Mouse (Mus musculus) neural tube, postnatal 0 days (tissue): ENCODE measurements around the gene Il5. TPM values are rescaled to one million over a fixed set of nuclear protein-coding genes. Genes with fewer than 3 reads are reported as not detected.

Experiments
- microRNA-seq: library from miRNA; unstranded; fragments of <30 nt; microRNA quantifications from one replicate; pipeline ENCODE4, GENCODE M21; 2016
- polyA plus RNA-seq: library from polyadenylated mRNA; unstranded; fragments of >200 nt; fragmentation: Nextera tagmentation; extraction: Ambion mirVana; gene quantifications from 2 replicates; pipeline ENCODE4 v1.2.1, GENCODE M21; 2015

Il5 gene
- polyA plus RNA-seq, result 0.09 and 0.15 TPM in 2 replicates

DNA sequence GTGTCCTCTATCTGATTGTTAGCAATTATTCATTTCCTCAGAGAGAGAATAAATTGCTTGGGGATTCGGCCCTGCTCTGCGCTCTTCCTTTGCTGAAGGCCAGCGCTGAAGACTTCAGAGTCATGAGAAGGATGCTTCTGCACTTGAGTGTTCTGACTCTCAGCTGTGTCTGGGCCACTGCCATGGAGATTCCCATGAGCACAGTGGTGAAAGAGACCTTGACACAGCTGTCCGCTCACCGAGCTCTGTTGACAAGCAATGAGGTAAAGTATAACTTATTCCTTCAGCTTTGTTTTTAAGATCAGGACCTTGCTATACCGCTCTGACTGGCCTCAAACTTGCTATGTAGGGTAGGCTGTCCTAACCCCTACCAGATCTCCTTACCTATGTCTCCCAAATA is at the start of gene Il5:
Il5 (plus strand) TSS at position 80 of the 400 bp plus-strand sequence.

GRCm38 (mm10) chr11:53706934-53707717 is 13.5 kb upstream of the Il5 start, which contains the start of gene Rad50:
Gene Rad50 (minus strand): TSS chr11:53707319.

GRCm38 (mm10) chr11:53769760-53770124 is 49.1 kb downstream of the Il5 start, which contains the start of gene Irf1:
Gene Irf1 (plus strand): TSS chr11:53770014.

GRCm38 (mm10) chr11:53773087-53773486 is 52.5 kb downstream of the Il5 start, which contains the start of gene Gm17334:
Gene Gm17334 (minus strand): TSS chr11:53773187.

Small RNA genes lying within 50 kb of the gene (microRNA-seq; reads per million reads assigned to microRNA genes)
- gene Mir7671, result not detected

Other genes with a start within 250 kb of the Il5 start
- 0.59 and 0.99 TPM in 2 replicates for gene Gm9945, start 240.6 kb upstream of the Il5 start, polyA plus RNA-seq
- gene Sowaha, start 240.5 kb upstream of the Il5 start, polyA plus RNA-seq, result 6.8 and 7.0 TPM in 2 replicates
- gene Sept8, start 201.5 kb upstream of the Il5 start, polyA plus RNA-seq, result 25.2 and 25.5 TPM in 2 replicates
- gene Kif3a, start 153.4 kb upstream of the Il5 start, polyA plus RNA-seq, result 307 and 308 TPM in 2 replicates
- 3.0 and 3.7 TPM in 2 replicates for gene Il4, start 102.1 kb upstream of the Il5 start, polyA plus RNA-seq
- not detected in 2 replicates for gene Il13, start 86.1 kb upstream of the Il5 start, polyA plus RNA-seq
- 11.7 and 11.8 TPM in 2 replicates for gene Rad50, start 13.5 kb upstream of the Il5 start, polyA plus RNA-seq
- gene Irf1, start 49.2 kb downstream of the Il5 start, polyA plus RNA-seq, result 5.2 and 5.6 TPM in 2 replicates
- gene Gm17334, start 52.4 kb downstream of the Il5 start, polyA plus RNA-seq, result 0.17 and 0.25 TPM in 2 replicates
- 1.3 and 1.9 TPM in 2 replicates for gene Gm12216, start 138.5 kb downstream of the Il5 start, polyA plus RNA-seq
- gene Slc22a5, start 170.9 kb downstream of the Il5 start, polyA plus RNA-seq, result 8.5 and 9.3 TPM in 2 replicates